Mouse (Mus musculus) cerebral cortex, adult 2 months (tissue): ENCODE measurements around the gene Dcaf17.

ENCODE experiments used
- WGBS: fragments of 180-500 bp; shearing (Covaris S2); methylation state at CpG from one replicate; pipeline ENCODE4 v1.1.7; 2018; 5-methylcytosine and 5-hydroxymethylcytosine counted together

Dcaf17 gene

DNA sequence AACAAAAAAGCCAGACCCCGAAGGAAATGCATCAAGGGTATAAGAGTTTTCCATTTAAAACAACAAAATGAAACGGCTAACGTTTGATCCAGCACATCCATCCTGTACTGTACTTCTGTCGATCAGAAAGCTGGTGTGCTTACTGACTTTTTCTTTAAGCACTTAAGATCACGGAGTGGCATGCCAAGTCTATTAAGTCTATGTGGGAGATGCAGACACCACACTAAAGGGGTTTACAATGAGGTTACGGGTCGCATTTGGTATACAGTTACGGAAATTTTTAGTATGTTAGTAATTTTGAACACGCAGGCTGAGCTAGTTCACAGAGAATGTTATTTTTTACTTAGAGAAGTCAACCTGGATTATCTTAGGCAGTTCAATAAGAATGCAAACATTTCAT lies 412 bp upstream of the Dcaf17 start:
- 6% methylated on average over 9 of the region's 9 CpGs for WGBS

DNA sequence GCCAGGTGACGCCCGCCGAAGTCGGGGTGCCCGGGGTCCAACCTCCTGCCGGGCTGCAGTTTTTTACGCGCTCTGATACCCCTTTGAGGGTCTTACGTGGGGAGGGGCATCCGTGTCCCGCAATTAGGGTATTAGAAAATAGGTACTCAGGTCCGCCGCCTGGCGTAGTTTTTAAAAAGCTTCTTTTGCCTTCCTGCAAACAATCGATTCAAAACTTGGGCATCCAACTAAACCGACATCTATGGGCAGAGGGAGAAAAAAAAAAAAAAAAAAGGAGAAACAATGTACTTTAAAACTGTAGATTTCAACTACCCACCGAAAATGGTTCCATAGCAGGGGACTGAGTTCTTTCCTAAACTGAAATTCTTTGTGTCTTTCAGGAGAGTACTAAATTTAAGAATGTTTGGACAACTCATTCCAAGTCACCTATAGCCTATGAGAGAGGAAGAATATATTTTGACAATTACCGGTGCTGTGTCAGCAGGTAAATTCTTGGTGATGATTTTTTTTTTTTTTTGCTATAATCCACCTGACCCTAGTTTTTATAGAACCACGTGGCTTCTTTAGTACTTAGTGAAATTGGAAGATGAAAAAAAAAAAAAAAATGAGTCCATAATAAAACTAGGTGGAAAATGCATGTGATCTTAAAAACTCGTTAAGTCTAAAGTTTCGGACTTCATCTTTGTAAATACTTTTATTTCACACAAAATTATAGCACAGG lies 1.1 kb downstream of the Dcaf17 start:
- 9% methylated on average over 21 of the region's 21 CpGs for WGBS

DNA sequence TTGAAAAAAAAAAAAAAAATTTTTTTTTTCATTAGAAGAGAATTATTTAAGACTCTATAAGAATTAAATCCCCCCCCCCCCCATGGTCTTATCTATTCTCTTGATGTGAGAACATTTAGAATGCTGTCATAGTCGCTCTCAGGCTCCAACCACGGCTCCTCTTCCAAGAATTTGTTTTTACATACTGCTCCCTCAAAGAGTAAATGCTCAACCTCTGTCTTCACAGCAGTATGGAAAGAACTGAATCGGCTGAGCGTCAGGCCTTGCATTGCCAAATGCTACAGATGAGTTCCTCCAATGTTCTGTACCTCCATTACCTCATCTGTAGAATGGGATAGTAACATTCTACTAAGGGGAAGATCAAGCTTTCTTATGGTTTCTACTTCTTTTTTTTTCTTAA lies 16.5 kb downstream of the Dcaf17 start:
- WGBS = 97% methylated on average over 4 of the region's 4 CpGs

DNA sequence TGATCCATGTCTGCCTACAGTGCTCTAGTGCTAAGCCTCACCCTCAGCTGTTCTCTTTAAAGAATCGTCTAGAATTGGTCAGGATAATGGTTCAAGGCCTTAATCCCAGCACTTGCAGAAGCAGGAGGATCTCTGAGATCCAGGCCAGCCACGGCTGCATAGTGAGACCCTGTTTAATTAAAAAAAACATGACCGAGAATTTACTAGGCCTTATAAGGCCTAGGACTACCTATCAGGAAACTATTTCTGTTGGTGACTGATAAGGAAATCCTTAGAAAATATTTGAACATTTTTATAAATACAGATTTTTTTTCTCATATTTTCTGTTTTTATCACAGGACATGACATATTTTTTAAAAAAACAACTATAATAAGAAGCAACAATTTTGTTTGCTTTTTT lies 18.2 kb downstream of the Dcaf17 start:
- 82% methylated on average over 3 of the region's 3 CpGs for WGBS

DNA sequence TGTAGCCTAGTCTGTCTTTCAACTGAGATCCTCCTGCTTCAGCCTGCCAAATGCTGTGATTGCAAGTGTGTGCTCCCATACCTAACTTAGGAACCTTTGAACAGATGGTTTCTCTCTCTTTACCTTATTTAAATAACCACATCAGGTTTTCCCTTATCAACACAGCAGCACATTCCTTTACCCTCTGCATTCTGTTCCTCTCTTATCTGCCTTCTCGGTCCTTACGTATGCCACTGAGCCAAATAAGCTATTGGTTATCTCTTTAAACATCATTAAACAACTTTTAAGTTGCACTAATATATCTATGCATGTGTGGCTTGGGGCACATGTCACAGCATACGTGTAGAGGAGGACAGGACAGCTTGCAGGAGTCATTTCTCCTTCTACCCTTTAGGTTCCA lies 18.7 kb downstream of the Dcaf17 start:
- 96% methylated on average over 3 of the region's 3 CpGs for WGBS

DNA sequence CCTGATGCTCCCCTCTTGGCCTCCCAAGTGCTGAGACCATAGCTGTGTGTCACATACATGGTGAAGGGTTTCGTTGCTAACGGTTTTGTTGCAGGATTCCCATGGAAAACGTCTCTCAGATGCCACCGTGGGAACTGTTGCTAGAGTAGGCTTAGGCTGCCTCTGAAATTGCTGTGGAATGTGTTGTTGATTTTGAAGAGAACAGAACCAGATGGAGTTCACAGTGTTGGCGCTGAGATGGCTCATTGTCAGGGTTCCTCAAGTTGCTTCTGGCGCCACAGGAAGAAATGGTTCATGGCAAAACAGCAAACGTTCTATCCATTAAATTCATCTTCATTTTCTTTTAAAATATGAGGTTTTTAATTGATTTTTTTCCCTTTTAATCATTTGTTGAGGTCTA lies 27.3 kb downstream of the Dcaf17 start:
- WGBS = 68% methylated on average over 7 of the region's 7 CpGs

DNA sequence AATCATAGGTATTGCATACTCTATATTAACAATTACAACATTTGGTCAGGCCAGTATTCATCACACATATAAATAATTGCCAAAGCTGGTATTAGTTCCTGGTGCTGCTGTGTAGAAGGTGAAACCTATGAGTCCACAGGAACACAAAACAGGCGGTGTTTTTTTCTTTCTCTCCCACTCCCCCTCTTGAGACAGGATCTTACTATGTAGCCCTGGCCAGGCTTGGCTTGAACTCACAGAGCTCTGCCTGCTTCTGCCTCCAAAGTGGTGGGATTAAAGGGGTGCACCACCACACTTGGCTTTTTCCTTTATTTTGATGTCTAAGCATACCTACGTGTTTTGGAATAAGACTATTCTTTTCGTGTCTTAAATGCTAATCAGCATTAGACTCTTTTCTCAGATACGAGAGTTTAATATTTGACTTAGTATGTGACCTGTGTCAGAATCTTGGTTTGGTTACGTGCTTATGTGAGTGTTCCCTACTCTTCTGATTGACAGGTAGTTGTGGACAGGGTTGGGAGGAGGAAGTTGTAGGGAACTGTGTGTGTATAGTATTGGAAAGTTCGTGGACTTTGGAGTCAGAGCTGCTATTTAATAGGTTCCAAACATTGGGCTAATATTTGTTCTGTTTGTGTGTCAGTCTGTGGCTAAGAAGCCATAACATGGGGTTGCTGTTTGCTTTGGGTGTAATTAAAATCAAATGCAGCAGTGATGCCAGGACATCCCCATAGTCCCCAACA lies 28.5 kb downstream of the Dcaf17 start:
- WGBS = 95% methylated on average over 6 of the region's 6 CpGs

DNA sequence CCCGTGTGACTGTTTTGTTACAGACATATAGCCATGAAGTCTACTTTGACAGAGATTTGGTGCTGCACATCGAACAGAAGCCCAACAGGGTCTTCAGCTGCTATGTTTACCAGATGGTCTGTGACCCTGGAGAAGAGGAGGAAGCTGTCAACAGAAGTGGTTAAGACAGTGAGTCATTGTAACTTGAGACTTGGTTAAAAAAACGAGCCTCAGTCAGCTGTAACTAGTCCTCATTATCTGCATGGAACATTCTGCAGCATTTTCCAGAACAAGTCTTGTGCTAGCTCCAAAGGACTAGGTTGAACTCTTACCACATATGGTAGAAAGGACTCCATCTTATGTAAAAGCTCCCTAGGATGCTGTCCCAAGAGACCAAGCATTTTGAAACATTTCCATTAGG lies 34.6 kb downstream of the Dcaf17 start:
- 77% methylated on average over 3 of the region's 3 CpGs for WGBS

DNA sequence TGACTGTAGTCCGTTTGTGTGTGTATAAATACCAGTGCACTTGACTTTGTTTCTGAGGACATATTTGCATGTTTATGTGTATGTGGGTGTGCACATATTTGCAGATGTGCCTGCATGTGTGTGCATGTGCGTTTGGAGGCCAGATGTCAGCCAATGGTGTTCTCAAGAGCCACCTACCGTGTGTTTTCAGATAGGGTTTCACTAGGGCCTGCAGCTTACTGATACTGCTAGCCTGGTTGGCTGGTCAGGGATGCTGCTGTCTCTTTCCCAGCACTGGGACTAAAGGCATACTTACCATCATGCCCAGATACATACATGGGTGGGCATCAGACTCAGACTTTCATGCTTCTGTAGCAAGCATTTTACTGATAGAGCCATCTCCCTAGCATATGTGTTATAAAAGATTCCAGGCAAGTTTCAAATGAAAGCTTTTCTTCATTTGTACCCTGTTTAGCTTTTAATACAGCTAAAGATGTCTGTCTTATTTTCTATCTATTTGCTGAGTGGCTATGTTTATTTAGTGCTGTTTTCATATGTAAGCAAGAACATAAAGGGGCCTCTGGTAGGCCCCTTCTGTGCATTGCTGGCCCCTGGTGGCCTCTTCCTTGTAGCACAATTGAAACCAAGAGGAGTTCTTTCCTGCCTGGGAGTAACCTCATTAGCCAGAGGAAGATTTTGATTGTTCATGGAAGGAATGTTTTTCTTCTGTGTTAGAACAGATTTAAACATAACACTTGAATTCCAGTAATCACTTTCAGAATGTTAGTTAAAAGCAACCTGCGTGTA lies 35.7 kb downstream of the Dcaf17 start:
- WGBS = 85% methylated on average over 4 of the region's 4 CpGs

DNA sequence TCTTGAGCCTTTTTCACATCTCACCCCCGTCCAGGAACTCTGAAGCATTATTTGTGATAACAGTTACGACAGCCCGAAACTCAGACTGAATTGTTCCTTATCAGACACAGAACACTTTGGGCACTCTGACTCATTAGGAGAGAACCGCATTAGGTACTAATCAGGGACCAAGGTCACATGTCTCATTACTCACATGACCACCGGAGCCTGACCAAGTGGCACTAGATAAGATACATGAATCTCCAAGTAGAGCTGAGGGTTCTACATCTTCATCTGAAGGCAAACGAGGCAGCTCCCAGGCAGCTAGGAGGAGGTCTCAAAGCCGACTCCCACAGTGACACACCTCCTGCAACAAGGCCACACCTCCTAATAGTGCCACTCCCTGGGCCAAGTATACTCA lies 41.0 kb downstream of the Dcaf17 start:
- WGBS = 91% methylated on average over 7 of the region's 7 CpGs

DNA sequence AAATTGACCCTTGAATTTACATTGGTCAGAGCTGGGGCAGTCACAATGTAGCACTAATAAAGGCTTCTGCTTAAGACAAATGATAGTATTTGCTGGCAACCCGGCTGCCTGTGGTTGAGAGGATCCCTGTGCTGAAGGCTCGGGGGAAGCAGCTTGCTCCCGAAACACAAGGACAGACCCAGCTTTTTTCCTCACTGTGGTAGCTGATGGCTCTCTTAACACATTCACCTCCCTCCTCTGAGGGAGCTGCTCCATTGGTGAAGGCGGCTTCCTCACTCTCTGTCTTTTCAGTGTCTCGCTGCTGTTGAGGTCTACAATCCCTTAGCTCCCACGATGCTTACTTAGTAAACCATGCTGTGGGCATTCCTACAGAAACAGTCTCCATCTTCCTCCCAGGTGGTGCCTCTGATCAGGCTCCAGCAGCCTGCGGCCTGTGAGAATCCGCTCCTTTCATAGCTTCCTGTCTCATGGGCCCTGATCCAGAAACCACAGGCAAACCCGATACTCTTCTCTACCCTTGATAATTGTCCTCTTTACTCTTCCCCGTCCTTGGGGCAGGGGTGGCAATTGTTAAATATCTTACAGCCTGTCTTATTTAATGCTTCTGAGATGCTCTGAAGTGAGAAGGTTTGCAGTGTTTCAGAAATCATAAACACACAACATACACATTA lies 47.6 kb downstream of the Dcaf17 start:
- WGBS = 64% methylated on average over 10 of the region's 10 CpGs

DNA sequence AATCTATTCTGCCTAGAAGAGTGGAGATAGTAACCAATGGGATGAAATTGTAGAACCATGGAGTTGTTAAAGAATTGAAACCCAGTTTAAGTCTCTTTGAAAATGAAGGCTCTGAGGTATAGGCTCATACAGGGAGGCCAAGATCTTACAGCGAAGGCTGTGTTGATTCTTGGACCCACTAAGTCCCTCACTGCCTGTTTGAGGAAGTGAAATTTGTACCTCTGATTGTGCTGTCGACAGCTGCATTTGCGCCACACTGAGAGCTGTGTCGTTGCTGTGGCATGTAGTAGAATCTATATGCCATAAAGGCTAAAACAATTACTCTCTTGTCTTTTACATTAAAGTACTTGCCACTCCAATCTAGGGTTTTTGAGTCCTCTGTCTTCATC lies 48.2 kb downstream of the Dcaf17 start:
- 87% methylated on average over 4 of the region's 4 CpGs for whole genome bisulfite sequencing

DNA sequence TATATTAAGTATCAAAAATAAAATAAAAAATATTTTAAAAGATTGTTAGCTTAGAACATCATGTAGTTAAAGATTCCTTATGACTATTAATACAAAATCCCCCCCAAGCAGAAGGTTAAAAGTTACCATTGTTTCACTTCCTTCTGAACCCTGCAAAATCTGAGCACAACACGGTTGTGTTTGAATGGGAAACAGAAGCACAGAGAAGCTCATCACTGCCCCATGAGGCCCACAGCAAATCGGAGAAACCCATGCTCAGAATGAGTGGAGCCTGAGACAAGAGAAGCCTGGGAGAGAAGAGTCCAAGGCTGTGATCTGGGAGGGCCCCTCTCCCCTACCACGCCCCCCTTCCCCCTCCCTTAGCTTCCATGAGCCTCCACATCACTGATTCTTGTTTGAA lies 49.6 kb downstream of the Dcaf17 start:
- 74% methylated on average over 3 of the region's 3 CpGs for WGBS

DNA sequence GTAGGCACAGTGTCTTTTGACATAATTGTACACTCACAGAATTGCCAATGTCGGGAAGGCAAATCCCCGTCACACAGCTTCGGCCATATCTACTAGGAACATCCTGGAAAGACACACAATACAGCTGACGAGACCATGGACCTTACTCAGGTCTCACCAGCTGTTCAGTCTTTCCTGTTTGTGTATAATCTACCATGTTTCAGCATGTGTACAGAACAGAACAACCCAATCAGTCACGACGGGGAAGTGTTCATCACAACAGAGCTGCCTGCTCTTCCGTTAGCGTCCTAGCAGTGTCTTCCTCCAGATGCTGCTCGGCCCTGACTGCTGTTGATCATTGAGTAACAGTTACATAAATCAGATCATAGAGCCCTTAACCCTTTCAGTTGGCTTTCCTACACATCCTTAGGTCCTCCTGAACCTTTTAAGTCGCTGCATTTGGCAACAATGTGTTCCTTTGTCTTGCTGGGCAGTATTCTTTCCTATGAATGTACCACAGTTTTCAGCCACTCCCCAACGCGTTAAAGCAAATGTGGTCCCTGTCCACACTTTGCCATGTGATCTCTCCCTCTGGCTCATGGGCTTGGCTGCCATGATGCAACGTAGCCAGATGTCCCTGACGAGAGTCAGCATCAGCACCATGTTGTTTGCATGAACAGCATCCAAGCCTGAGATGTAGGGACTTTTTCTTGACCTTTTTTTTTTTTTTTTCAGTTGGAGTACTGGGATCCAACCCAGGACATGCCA lies 50.5 kb downstream of the Dcaf17 start:
- 75% methylated on average over 14 of the region's 14 CpGs for WGBS

DNA sequence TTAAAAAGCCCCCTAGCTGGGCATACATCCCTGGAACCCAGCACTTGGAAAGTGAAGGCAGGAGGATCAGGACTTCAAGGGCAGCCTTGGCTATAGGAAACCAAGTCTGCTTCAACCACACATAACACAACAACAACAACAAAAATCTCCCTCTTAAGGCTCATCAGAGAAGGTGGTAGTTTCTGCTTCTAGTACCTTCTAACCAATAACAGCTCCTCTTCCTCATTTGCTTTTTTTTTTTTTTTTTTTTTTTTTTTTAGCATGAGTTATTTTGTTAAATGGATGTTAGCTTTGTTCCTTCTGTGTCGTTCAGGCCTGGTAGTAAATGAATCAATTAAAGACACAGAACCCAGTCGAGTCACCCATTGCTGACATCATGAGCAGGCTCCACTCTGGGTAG lies 52.1 kb downstream of the Dcaf17 start:
- 68% methylated on average over 2 of the region's 2 CpGs for WGBS

DNA sequence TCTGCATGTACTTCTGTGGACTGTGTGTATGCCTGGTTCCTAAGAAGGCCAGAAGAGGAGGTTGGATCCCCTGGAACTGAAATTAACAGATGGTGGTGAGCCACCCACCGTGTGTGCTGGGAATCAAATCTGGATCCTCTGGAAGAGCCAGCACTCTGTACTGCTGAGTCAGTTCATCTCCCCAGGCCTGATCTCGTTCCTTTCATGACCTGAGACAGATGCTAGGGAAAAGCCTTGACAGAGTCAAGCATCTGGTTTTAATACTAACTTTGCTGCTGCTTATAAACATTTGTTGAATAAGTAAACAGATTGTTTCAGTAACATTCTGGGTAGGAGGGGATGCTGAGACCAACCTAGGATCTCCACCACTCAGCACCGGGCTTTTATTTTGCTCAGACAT lies 53.4 kb downstream of the Dcaf17 start:
- 73% methylated on average over 3 of the region's 3 CpGs for WGBS

DNA sequence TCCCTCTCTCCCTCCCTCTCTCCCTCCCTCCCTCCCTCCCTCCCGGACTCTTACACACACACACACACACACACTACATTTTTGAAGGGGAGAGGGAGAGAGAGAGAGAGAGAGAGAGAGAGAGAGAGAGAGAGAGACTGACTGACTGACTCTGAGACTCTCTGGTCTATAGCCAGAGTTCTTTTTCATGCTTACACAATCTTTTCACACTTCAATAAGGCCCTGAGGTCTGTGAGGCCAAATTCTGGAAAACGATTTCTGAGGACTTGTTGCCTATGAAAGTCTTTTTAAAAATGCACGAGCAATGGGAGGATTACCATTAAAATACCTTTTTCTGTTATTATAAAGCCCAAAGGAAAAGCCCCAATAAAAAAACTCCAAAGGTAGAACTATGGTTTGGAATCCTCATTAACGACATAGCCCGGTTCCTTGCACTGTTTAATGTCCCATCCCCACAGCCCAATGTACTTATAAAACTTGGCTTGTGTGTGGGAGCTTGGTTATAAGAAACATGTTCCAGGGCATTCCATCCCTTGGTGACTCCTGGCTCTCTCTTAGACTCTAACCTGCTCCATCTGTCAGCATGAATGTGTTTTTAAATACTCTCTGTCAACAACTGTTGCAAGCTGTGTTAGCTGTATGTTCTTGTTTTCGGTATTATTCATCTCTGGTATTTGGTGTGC lies 58.5 kb downstream of the Dcaf17 start:
- WGBS = 78% methylated on average over 6 of the region's 6 CpGs

DNA sequence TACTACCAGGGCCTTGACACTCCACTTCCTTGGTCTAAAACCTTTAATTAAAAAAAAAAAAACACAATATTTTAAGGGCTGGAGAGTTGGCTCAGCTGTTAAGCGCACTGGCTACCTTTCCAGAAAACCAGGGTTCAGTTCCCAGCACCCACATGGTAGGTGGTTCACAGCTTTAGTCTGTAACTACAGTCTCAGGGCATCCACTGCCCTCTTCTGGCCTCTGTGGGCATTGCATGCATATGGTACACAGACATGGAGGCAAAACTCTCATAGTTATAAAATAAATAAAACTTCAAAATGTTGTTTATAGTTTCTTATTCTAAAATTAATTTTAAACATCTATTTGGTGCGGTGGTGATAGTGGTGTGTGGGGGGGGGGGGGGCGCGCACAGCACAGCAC lies 61.0 kb downstream of the Dcaf17 start:
- 96% methylated on average over 4 of the region's 4 CpGs for WGBS

DNA sequence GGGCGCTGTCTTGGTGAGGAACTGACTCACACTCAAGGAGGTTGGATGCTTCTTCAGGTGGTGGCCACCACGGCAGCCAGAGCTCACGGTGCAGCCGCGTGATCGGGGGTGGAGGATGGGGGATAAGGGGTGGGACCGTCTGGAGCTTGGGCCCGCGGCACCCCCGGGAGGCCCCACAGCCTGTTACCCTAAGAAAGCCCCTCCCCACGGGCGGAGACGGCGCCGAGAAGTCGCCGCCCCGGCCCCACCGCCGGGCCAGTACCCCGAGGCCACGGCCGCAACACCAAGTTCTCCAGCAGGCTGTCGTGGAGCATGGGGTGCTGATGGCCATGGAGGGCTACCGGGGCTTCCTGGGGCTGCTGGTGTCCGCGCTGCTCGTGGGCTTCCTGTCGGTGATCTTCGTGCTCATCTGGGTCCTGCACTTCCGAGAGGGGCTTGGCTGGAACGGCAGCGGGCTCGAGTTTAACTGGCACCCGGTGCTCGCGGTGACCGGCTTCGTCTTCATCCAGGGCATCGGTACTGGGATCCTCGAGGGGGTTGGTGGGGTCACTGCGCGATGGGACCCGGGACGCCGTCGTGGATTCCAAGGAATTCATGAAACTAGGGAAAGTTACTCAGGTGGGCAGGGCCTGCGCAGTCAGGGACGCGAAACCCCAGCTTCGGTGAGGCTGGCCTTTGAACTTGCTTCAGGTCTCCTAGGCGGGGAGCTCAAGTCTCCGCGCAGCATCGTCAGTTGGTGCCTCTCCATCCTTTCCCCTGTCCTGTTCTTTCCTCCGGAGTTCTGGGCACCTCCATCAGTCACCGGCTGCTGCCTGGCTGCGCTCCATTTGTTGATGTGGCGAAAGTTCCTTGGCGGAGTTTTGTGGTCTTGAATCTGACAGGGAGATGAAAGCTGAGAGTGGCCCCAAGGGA lies 62.9 kb downstream of the Dcaf17 start, which contains the start of gene Cybrd1:
Gene Cybrd1 (plus strand): TSS at position 127 of the 912 bp plus-strand sequence.
- WGBS = 6% methylated on average over 60 of the region's 60 CpGs

DNA sequence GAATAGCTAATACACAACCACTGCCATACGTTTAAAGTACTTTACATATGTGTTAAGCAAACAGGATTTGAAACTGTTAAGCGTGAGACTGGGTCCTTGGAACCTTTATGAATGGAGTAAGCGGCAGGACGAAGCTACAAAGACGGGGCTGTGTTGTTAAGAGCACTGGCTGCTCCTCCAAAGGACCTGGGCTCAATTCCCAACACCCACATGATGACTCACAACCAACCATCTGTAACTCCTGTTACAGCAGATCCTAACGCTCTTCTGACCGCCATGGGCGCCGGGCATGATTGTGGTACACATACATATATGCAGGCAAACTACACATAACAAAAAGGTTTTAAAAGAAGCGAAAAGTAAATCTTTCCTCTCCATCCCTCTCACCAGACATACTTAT lies 65.7 kb downstream of the Dcaf17 start:
- 44% methylated on average over 10 of the region's 10 CpGs for WGBS
